20 mouse cellular contexts compared by ENCODE assay signal in genomic region chr17:56546576-56546975, GRCm38 (mm10). TPM values are rescaled to one million over a fixed set of nuclear protein-coding genes. Genes with fewer than 3 reads are reported as not detected.
DNase-seq lines count a peak whose midpoint lies in the region; ATAC-seq lines count a peak whose summit lies in the region.
"Had no signal": no experiment of that assay in that cellular context is flagged by ENCODE, and none has a peak within 500 bp of the region (broad histone marks: within the 10 kb centered on the region; RNA-seq: fewer than 3 reads in every experiment).

No protein-coding gene starts in this region.

- H3K9ac ChIP-seq in forebrain, embryonic 13.5 days = no peak overlapping the region
- H3K9ac ChIP-seq in midbrain, embryonic 16.5 days (ENCODE audit: low read depth, low read length) = no peak overlapping the region
- H3K9ac ChIP-seq: embryonic facial prominence, embryonic 12.5 days; liver, embryonic 15.5 days had no signal

- peak overlapping the region; percentile 87 for H3K27ac ChIP-seq in forebrain, embryonic 13.5 days
- no peak overlapping the region for H3K27ac ChIP-seq in limb, embryonic 10.5 days
- peak overlapping the region; percentile 67 for H3K27ac ChIP-seq in midbrain, embryonic 16.5 days (ENCODE audit: low read length)
- H3K27ac ChIP-seq: embryonic facial prominence, embryonic 12.5 days; gastrocnemius, adult 2 months; heart, adult 2 months; kidney, postnatal 0 days; liver, embryonic 15.5 days had no signal

- DNase-seq in layer of hippocampus, postnatal 25 days (ENCODE audit: extremely low spot score in 1 of 2, low spot score in 1 of 2) = peak; percentile 2 to 6
- no peak for DNase-seq in layer of hippocampus, adult 9-11 months
- peak; percentile 22 for DNase-seq in limb, embryonic 10.5 days (ENCODE audit: low spot score)
- DNase-seq in spleen, adult 18-20 months = no peak
- DNase-seq in kidney, postnatal 4 days = no peak
- DNase-seq in thymus, postnatal 36 days = no peak
- DNase-seq: adrenal gland, postnatal 25 days; right cerebral cortex, adult 18-20 months had no signal

- H3K4me2 ChIP-seq in forebrain, embryonic 13.5 days = no peak overlapping the region
- no peak overlapping the region for H3K4me2 ChIP-seq in midbrain, embryonic 16.5 days (ENCODE audit: low read length)
- H3K4me2 ChIP-seq: embryonic facial prominence, embryonic 12.5 days; liver, embryonic 15.5 days had no signal

- no peak overlapping the region for H3K4me3 ChIP-seq in forebrain, embryonic 13.5 days
- H3K4me3 ChIP-seq in limb, embryonic 10.5 days = no peak overlapping the region
- H3K4me3 ChIP-seq in midbrain, embryonic 16.5 days (ENCODE audit: low read depth, low read length) = no peak overlapping the region
- H3K4me3 ChIP-seq: embryonic facial prominence, embryonic 12.5 days; gastrocnemius, adult 2 months; heart, adult 2 months; liver, embryonic 15.5 days had no signal

- H3K9me3 ChIP-seq in forebrain, embryonic 13.5 days (replicated peaks) = no peaks in the 10 kb centered on the region
- H3K9me3 ChIP-seq in limb, embryonic 10.5 days (replicated peaks) = no peaks in the 10 kb centered on the region
- H3K9me3 ChIP-seq in midbrain, embryonic 16.5 days (replicated peaks; ENCODE audit: control insufficient read depth, low read length, poor library complexity, severe bottlenecking) = no peaks in the 10 kb centered on the region
- H3K9me3 ChIP-seq: embryonic facial prominence, embryonic 12.5 days; liver, embryonic 15.5 days had no signal

- H3K4me1 ChIP-seq in forebrain, embryonic 13.5 days = peaks cover 70% of the 10 kb centered on the region
- H3K4me1 ChIP-seq in limb, embryonic 10.5 days = 0 out of 2 replicates have a peak, but pooled peaks cover 8% of the 10 kb centered on the region
- peaks cover 15% of the 10 kb centered on the region for H3K4me1 ChIP-seq in midbrain, embryonic 16.5 days (ENCODE audit: control insufficient read depth, insufficient read depth, low read length)

- H3K36me3 ChIP-seq in forebrain, embryonic 13.5 days (ENCODE audit: poor library complexity, severe bottlenecking) = no peaks in the 10 kb centered on the region
- no peaks in the 10 kb centered on the region for H3K36me3 ChIP-seq in limb, embryonic 10.5 days
- H3K36me3 ChIP-seq in midbrain, embryonic 16.5 days (ENCODE audit: control insufficient read depth, insufficient read depth, low read length) = no peaks in the 10 kb centered on the region
- H3K36me3 ChIP-seq: embryonic facial prominence, embryonic 12.5 days; liver, embryonic 15.5 days had no signal

- ATAC-seq in forebrain, embryonic 13.5 days = no peak
- ATAC-seq in midbrain, embryonic 16.5 days = no peak
- ATAC-seq: inflammation-experienced regulatory T-cells, adult 6 months had no signal

- 90% methylated on average over 5 of the region's 5 CpGs for WGBS in forebrain, embryonic 13.5 days
- 88% methylated on average over 5 of the region's 5 CpGs for WGBS in limb, embryonic 10.5 days
- 81% methylated on average over 5 of the region's 5 CpGs for WGBS in midbrain, embryonic 16.5 days

- no peaks in the 10 kb centered on the region for H3K27me3 ChIP-seq in forebrain, embryonic 13.5 days
- H3K27me3 ChIP-seq in limb, embryonic 10.5 days (ENCODE audit: low read depth, poor library complexity, severe bottlenecking) = no peaks in the 10 kb centered on the region
- no peaks in the 10 kb centered on the region for H3K27me3 ChIP-seq in midbrain, embryonic 16.5 days (ENCODE audit: control insufficient read depth, insufficient read depth, low read depth, low read length)
- H3K27me3 ChIP-seq: embryonic facial prominence, embryonic 12.5 days had no signal

RNA-seq across cellular contexts. Expression of gene Gm20219, which starts 7.6 kb away (rescaled TPM):
- total RNA-seq in layer of hippocampus, postnatal 25 days (2021) = 1 to 10 TPM; 1.9 to 3.4 TPM
- polyA plus RNA-seq in forebrain, embryonic 13.5 days (2015; fragmentation: Nextera tagmentation; extraction: Ambion mirVana) = 1.2 and 1.7 TPM in 2 replicates
- polyA plus RNA-seq in limb, embryonic 10.5 days (2016; fragmentation: Nextera tagmentation; extraction: Ambion mirVana) = 0.58 and 1.3 TPM in 2 replicates
- polyA plus RNA-seq in midbrain, embryonic 16.5 days (2015; fragmentation: Nextera tagmentation; extraction: Ambion mirVana) = 0.95 and 1.3 TPM in 2 replicates

RNA-seq across cellular contexts. Expression of gene Znrf4, which starts 34.3 kb away (rescaled TPM):
- total RNA-seq in layer of hippocampus, postnatal 25 days (2021) = not detected
- polyA plus RNA-seq in forebrain, embryonic 13.5 days (2015; fragmentation: Nextera tagmentation; extraction: Ambion mirVana) = 0.14 TPM in 1 of 2 replicates, not detected in the other
- not detected in 2 replicates for polyA plus RNA-seq in limb, embryonic 10.5 days (2016; fragmentation: Nextera tagmentation; extraction: Ambion mirVana)
- polyA plus RNA-seq in midbrain, embryonic 16.5 days (2015; fragmentation: Nextera tagmentation; extraction: Ambion mirVana) = not detected in 2 replicates
- total RNA-seq: adrenal gland, postnatal 25 days; gastrocnemius, adult 2 months; heart, adult 2 months; layer of hippocampus, postnatal 14 days; left cerebral cortex, postnatal 36 days had no signal
- polyA plus RNA-seq: embryonic facial prominence, embryonic 12.5 days; heart, postnatal 0 days; inflammation-experienced regulatory T-cells, adult 6 months; kidney, postnatal 0 days; liver, embryonic 15.5 days; spleen, adult 2 months had no signal

RNA-seq across cellular contexts. Expression of gene Safb2, which starts 37.8 kb away (rescaled TPM):
- 100 to 1,000 TPM in 1 of 2 experiments, 10 to 100 TPM in 1; 87.9 to 144 TPM for total RNA-seq in layer of hippocampus, postnatal 25 days (2021)
- polyA plus RNA-seq in forebrain, embryonic 13.5 days (2015; fragmentation: Nextera tagmentation; extraction: Ambion mirVana) = 77.9 and 84.3 TPM in 2 replicates
- polyA plus RNA-seq in limb, embryonic 10.5 days (2016; fragmentation: Nextera tagmentation; extraction: Ambion mirVana) = 91.7 and 110 TPM in 2 replicates
- polyA plus RNA-seq in midbrain, embryonic 16.5 days (2015; fragmentation: Nextera tagmentation; extraction: Ambion mirVana) = 63.2 and 70.6 TPM in 2 replicates

RNA-seq across cellular contexts. Expression of gene Safb, which starts 38.0 kb away (rescaled TPM):
- total RNA-seq in layer of hippocampus, postnatal 25 days (2021) = 100 to 1,000 TPM; 148 to 163 TPM
- 126 and 135 TPM in 2 replicates for polyA plus RNA-seq in forebrain, embryonic 13.5 days (2015; fragmentation: Nextera tagmentation; extraction: Ambion mirVana)
- polyA plus RNA-seq in limb, embryonic 10.5 days (2016; fragmentation: Nextera tagmentation; extraction: Ambion mirVana) = 161 and 183 TPM in 2 replicates
- polyA plus RNA-seq in midbrain, embryonic 16.5 days (2015; fragmentation: Nextera tagmentation; extraction: Ambion mirVana) = 121 and 122 TPM in 2 replicates

Comparison
In these comparisons a context has a peak if more than half of its experiments do, and no peak if none do; other contexts are left out.
1. DNase-seq: peak in layer of hippocampus, postnatal 25 days (2 of 2) and limb, embryonic 10.5 days (single experiment); none in layer of hippocampus, adult 9-11 months (single experiment), spleen, adult 18-20 months (0 of 2), kidney, postnatal 4 days (0 of 2) and thymus, postnatal 36 days (0 of 2).